Mouse (Mus musculus) stomach, embryonic 14.5 days (tissue): ENCODE results near the gene Gm49403. TPM values are rescaled to one million over a fixed set of nuclear protein-coding genes. Genes with fewer than 3 reads are reported as not detected.
A peak's percentile ranks its signal among the peaks of the same experiment; 100 is the strongest.
"Not testable (repeated sequence)": the region's sequence is repeated elsewhere in the genome, so short reads cannot be mapped to it uniquely, and the experiment has no call there.

ENCODE experiments used
- ATAC-seq: fragments of 200-750 bp; cut with Nextera tagmentation; 2 replicates; pipeline ENCODE4 v1.8.0; 2017; ENCODE audit warnings: low read depth, moderate TSS enrichment; ENCODE audit not compliant: insufficient number of reproducible peaks, insufficient read depth, low FRiP score
- H3K27ac ChIP-seq: fragments of 300-500 bp; sonication (generic); 2 replicates; pipeline ENCODE4 v1.5.1; 2014; ENCODE audit warnings: mild to moderate bottlenecking, low read length, moderate library complexity, mixed read lengths
- H3K27me3 ChIP-seq: fragments of 300-500 bp; sonication (generic); 2 replicates; pipeline ENCODE4 v1.6.1; 2014; ENCODE audit warnings: low read length, control low read depth, mixed read lengths; ENCODE audit not compliant: control insufficient read depth, insufficient read depth
- H3K36me3 ChIP-seq: fragments of 300-500 bp; sonication (generic); 2 replicates; pipeline ENCODE4 v1.6.1; 2014; ENCODE audit warnings: mild to moderate bottlenecking, control low read depth, low read length, moderate library complexity, mixed read lengths; ENCODE audit not compliant: control insufficient read depth, insufficient read depth
- H3K4me1 ChIP-seq: fragments of 300-500 bp; sonication (generic); 2 replicates; pipeline ENCODE4 v1.6.1; 2014; ENCODE audit warnings: low read length, control low read depth, mixed read lengths; ENCODE audit not compliant: control insufficient read depth, insufficient read depth
- H3K4me2 ChIP-seq: fragments of 300-500 bp; sonication (generic); replicated peaks from 2 replicates; pipeline ENCODE4 v1.6.1; 2014; ENCODE audit warnings: low read depth, low read length, control low read depth
- H3K4me3 ChIP-seq: fragments of 300-500 bp; sonication (generic); 2 replicates; pipeline ENCODE4 v1.5.1; 2014; ENCODE audit warnings: low read depth, low read length, control low read depth
- H3K9ac ChIP-seq: fragments of 300-500 bp; sonication (generic); replicated peaks from 2 replicates; pipeline ENCODE4 v1.6.1; 2014; ENCODE audit warnings: low read depth, mild to moderate bottlenecking, control low read depth, low read length, moderate library complexity, mixed read lengths
- H3K9me3 ChIP-seq: fragments of 300-500 bp; sonication (generic); 2 replicates; pipeline ENCODE4 v1.6.1; 2016; ENCODE audit warnings: low read depth, low read length, control low read depth; ENCODE audit not compliant: control insufficient read depth
- WGBS: fragments of 180-500 bp; shearing (Covaris S2); extraction: QIAGEN DNeasy Blood & Tissue Kit; methylation state at CpG from one replicate; pipeline ENCODE4 v1.1.7; 2014; 5-methylcytosine and 5-hydroxymethylcytosine counted together
- polyA plus RNA-seq: library from polyadenylated mRNA; unstranded; fragments of >200 nt; fragmentation: Nextera tagmentation; extraction: Ambion mirVana; gene quantifications from 2 replicates; pipeline ENCODE4 v1.2.1, GENCODE M21; 2014

Gm49403 gene
- polyA plus RNA-seq, 1 experiment from 2014 or later = not detected

DNA sequence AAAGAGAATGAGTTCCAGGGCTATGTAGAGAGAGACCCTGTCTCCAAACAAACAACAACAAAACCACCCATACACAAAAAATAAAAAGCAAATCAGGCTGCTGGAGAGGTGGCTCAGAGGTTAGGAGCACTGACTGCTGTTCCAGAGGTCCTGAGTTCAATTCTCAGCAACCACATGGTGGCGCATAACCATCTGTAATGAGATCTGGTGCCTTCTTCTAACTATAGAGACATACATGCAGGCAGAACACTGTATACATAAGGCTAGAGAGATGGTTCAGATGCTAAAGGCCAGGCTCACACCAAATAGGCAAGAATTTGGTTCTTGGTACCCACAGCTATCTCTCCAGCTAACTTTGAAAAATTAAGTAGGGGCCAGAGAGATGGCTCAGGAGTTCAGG, 24.7 kb upstream of the Gm49403 start:
- Histone ChIP-seq H3K27ac (no peak overlapping the region), H3K36me3 (no peaks in the 10 kb centered on the region), H3K4me3 (no peak overlapping the region), H3K4me2 (no peak overlapping the region), H3K9ac (no peak overlapping the region), H3K27me3 (no peaks in the 10 kb centered on the region), H3K4me1 (no peaks in the 10 kb centered on the region), H3K9me3 (no peaks in the 10 kb centered on the region)
- no peak for ATAC-seq
- WGBS = 23% methylated on average over 1 of the region's 1 CpGs

GRCm38 (mm10) chr19:8864265-8864664, 19.5 kb upstream of the Gm49403 start:
- Histone ChIP-seq H3K9me3 (no peaks in the 10 kb centered on the region), H3K36me3 (no peaks in the 10 kb centered on the region), H3K27ac (no peak overlapping the region), H3K27me3 (no peaks in the 10 kb centered on the region), H3K4me1 (no peaks in the 10 kb centered on the region), H3K4me3 (no peak overlapping the region), H3K4me2 (no peak overlapping the region), H3K9ac (no peak overlapping the region)
- no peak for ATAC-seq
- 83% methylated on average over 6 of the region's 6 CpGs for WGBS

GRCm38 (mm10) chr19:8870381-8870780, 13.3 kb upstream of the Gm49403 start:
- ATAC-seq, H3K9me3 ChIP-seq, H3K4me1 ChIP-seq, H3K27me3 ChIP-seq, H3K27ac ChIP-seq, H3K4me2 ChIP-seq, H3K9ac ChIP-seq: not testable (repeated sequence)
- peak overlapping the region; percentile 64; the same call in 1 of the 2 replicates for H3K4me3 ChIP-seq
- peaks cover 22% of the 10 kb centered on the region for H3K36me3 ChIP-seq
- 77% methylated on average over 3 of the region's 3 CpGs for WGBS

DNA sequence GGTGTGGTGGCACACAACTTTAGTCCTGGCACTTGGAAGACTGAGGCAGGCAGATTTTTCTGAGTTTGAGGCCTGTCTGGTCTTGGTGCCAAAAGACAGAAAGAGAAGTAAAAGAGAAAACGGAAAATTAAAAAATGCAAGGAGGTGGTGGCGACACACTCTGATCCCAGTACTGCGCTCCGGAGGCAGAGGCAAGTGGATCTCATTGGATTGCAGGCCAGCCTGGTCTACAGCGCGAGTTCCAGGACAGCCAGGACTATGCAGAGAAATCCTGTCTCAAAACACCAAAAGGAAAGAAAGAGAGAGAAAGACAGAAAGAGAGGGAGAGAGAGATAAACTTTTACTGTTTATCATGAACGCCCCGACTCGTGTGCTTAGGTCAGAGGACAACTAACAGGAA, 12.9 kb upstream of the Gm49403 start:
- peaks cover 26% of the 10 kb centered on the region for H3K36me3 ChIP-seq
- peak overlapping the region; percentile 97; the same call in 1 of the 2 replicates for H3K9ac ChIP-seq
- H3K4me1 ChIP-seq = peaks cover 7% of the 10 kb centered on the region
- H3K9me3 ChIP-seq = no peaks in the 10 kb centered on the region
- no peaks in the 10 kb centered on the region for H3K27me3 ChIP-seq
- H3K27ac ChIP-seq = peak overlapping the region; percentile 39; the same call in 1 of the 2 replicates
- no peak for ATAC-seq
- 38% methylated on average over 9 of the region's 9 CpGs for WGBS
- peak overlapping the region; percentile 64 for H3K4me3 ChIP-seq
- peak overlapping the region; percentile 44 for H3K4me2 ChIP-seq

DNA sequence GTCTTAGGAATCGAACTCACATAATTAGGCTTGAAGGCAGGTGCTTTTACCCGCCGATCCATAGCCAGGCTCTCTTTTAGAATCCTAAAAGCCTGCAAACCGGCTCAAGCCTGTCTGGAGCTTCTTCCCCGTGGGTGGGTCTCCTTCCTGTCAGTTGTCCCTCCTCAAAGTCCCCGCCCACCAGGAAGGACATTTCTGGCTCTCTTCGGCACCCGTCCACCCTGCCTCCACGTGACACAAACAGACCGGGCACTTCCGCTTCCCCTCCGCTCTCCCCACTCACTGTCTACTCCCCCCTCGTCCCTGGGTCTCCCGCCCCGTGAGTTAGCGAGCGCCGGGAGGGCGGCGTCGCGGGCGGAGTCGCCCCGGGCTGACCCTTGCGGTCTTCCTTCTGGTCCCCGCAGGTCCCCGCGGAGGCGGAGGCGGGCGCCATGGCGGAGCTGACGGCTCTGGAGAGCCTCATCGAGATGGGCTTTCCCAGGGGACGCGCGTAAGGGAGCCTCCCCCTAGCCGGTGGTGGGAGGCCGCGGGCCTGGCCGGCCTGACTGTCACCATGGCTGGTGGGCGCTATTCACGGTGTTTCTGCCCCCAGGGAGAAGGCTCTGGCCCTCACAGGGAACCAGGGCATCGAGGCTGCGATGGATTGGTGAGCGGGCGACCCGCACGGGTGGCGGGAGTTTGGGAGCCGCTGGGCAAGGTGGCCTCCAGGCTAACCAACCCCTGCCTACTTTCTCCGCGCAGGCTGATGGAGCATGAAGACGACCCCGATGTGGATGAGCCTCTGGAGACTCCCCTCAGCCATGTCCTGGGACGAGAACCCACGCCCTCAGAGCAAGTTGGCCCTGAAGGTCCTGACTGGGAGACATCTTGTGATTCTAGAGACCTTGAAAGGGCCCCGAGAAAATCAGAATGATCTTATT, 12.2 kb upstream of the Gm49403 start, which contains the start of gene Ubxn1:
Gene Ubxn1, plus strand, starts transcription at position 230 of the 920 bp plus-strand sequence.
- peak within 1 kb of the TSS; percentile 64 for H3K4me3 ChIP-seq
- peak within 1 kb of the TSS; percentile 97 for H3K9ac ChIP-seq
- peak within 1 kb of the TSS; percentile 77 for H3K4me2 ChIP-seq
- H3K27me3 ChIP-seq = no peaks in the 10 kb centered on the region
- H3K4me1 ChIP-seq = peaks cover 7% of the 10 kb centered on the region
- H3K36me3 ChIP-seq = peaks cover 28% of the 10 kb centered on the region
- peak; percentile 96 for ATAC-seq
- no peaks in the 10 kb centered on the region for H3K9me3 ChIP-seq
- H3K27ac ChIP-seq = peak within 1 kb of the TSS; percentile 77
- WGBS = under 1% methylated on average over 55 of the region's 59 CpGs

- Histone ChIP-seq H3K4me3 (peak overlapping the region; percentile 64), H3K4me1 (peaks cover 7% of the 10 kb centered on the region), H3K9me3 (no peaks in the 10 kb centered on the region), H3K4me2 (peak overlapping the region; percentile 77), H3K27me3 (no peaks in the 10 kb centered on the region), H3K9ac (peak overlapping the region; percentile 97), H3K27ac (peak overlapping the region; percentile 77; the same call in 1 of the 2 replicates), H3K36me3 (peaks cover 31% of the 10 kb centered on the region)
- 58% methylated on average over 10 of the region's 10 CpGs for WGBS
- ATAC-seq = no peak
These were observed 11.4 kb upstream of the Gm49403 start for GRCm38 (mm10) chr19:8872266-8872840.

DNA sequence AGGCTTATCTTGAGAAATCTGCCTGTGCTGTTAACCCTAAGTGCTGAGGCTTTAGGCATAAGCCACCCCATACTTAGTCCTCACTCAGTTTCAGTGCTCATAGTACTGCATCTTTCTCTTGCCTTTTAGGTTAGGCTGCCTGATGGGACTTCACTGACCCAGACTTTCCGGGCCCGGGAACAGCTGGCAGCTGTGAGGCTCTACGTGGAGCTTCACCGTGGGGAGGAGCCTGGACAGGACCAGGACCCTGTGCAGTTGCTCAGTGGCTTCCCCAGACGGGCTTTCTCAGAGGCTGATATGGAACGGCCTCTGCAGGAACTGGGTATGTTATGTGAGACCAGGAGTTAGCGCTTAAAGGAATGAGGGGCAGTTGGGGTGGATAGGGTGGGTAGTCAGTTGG, 8.7 kb upstream of the Gm49403 start:
- 95% methylated on average over 7 of the region's 7 CpGs for WGBS
- H3K4me1 ChIP-seq = peaks cover 7% of the 10 kb centered on the region
- no peak overlapping the region for H3K4me3 ChIP-seq
- no peak overlapping the region for H3K27ac ChIP-seq
- no peaks in the 10 kb centered on the region for H3K27me3 ChIP-seq
- ATAC-seq = no peak
- no peaks in the 10 kb centered on the region for H3K9me3 ChIP-seq
- no peak overlapping the region for H3K4me2 ChIP-seq
- no peak overlapping the region for H3K9ac ChIP-seq
- peaks cover 36% of the 10 kb centered on the region for H3K36me3 ChIP-seq

GRCm38 (mm10) chr19:8880311-8881033, 3.3 kb upstream of the Gm49403 start, which contains the start of gene Uqcc3:
Gene Uqcc3, minus strand, starts transcription at chr19:8880923.
- WGBS = under 1% methylated on average over 42 of the region's 42 CpGs

More at GRCm38 (mm10) chr19:8880311-8881033, 3.3 kb upstream of the Gm49403 start, which contains the start of gene Uqcc3:
- Histone ChIP-seq H3K27ac (peak within 1 kb of the TSS; percentile 85), H3K4me1 (no peaks in the 10 kb centered on the region), H3K27me3 (no peaks in the 10 kb centered on the region), H3K4me3 (peak within 1 kb of the TSS; percentile 85), H3K4me2 (peak within 1 kb of the TSS; percentile 84), H3K9ac (peak within 1 kb of the TSS; percentile 83), H3K9me3 (no peaks in the 10 kb centered on the region), H3K36me3 (peaks cover 13% of the 10 kb centered on the region)
- peak; percentile 96 for ATAC-seq
